Mouse (Mus musculus): ENCODE measurements at regions not wholly inside any gene's neighbourhood (a gene's known extent, or its start where the extent isn't known, plus 50 kb on each side); places are given as distances from the start of the nearest gene placed in this dataset.

GRCm38 (mm10) chr13:90497573-90497972, 407.6 kb downstream of the Atp6ap1l start:
- in situ Hi-C loops (cut with MboI, MseI), result no loop called here

- in situ Hi-C loops (cut with MboI, MseI), result no loop called here
These were observed 404.3 kb upstream of the Xrcc4 start for GRCm38 (mm10) chr13:90493696-90494095.

GRCm38 (mm10) chr13:90490991-90491951, 401.9 kb upstream of the Xrcc4 start:
- in situ Hi-C loops (cut with MboI, MseI), result no loop called here

- in situ Hi-C loops (cut with MboI, MseI), result no loop called here
These were observed 391.1 kb upstream of the Xrcc4 start for GRCm38 (mm10) chr13:90480484-90480883.

GRCm38 (mm10) chr13:90476880-90477279, 387.5 kb upstream of the Xrcc4 start:
- in situ Hi-C loops (cut with MboI, MseI), result no loop called here

- in situ Hi-C loops (cut with MboI, MseI), result no loop called here
These were observed 385.1 kb upstream of the Xrcc4 start for GRCm38 (mm10) chr13:90474507-90474906.

- in situ Hi-C loops (cut with MboI, MseI), result no loop called here
These were observed 384.6 kb upstream of the Xrcc4 start for GRCm38 (mm10) chr13:90474053-90474452.

GRCm38 (mm10) chr13:90473041-90473825, 383.8 kb upstream of the Xrcc4 start:
- in situ Hi-C loops (cut with MboI, MseI), result no loop called here

GRCm38 (mm10) chr13:90466096-90466495, 376.7 kb upstream of the Xrcc4 start:
- in situ Hi-C loops (cut with MboI, MseI), result no loop called here

GRCm38 (mm10) chr13:90464051-90464450, 374.6 kb upstream of the Xrcc4 start:
- in situ Hi-C loops (cut with MboI, MseI), result no loop called here

GRCm38 (mm10) chr13:90463381-90463780, 374.0 kb upstream of the Xrcc4 start:
- in situ Hi-C loops (cut with MboI, MseI), result no loop called here

- in situ Hi-C loops (cut with MboI, MseI), result no loop called here
These were observed 365.2 kb upstream of the Xrcc4 start for GRCm38 (mm10) chr13:90454631-90455030.

- in situ Hi-C loops (cut with MboI, MseI), result no loop called here
These were observed 337.5 kb upstream of the Xrcc4 start for GRCm38 (mm10) chr13:90426901-90427300.

GRCm38 (mm10) chr13:90425379-90425778, 336.0 kb upstream of the Xrcc4 start:
- in situ Hi-C loops (cut with MboI, MseI), result no loop called here

GRCm38 (mm10) chr13:90424541-90424940, 335.1 kb upstream of the Xrcc4 start:
- in situ Hi-C loops (cut with MboI, MseI), result no loop called here

GRCm38 (mm10) chr13:90420966-90421365, 331.6 kb upstream of the Xrcc4 start:
- in situ Hi-C loops (cut with MboI, MseI), result no loop called here

- in situ Hi-C loops (cut with MboI, MseI), result no loop called here
These were observed 315.0 kb upstream of the Xrcc4 start for GRCm38 (mm10) chr13:90404392-90404791.

- in situ Hi-C loops (cut with MboI, MseI), result no loop called here
These were observed 312.7 kb upstream of the Xrcc4 start for GRCm38 (mm10) chr13:90402061-90402460.

GRCm38 (mm10) chr13:90401496-90401895, 312.1 kb upstream of the Xrcc4 start:
- in situ Hi-C loops (cut with MboI, MseI), result no loop called here

- in situ Hi-C loops (cut with MboI, MseI), result no loop called here
These were observed 306.0 kb upstream of the Xrcc4 start for GRCm38 (mm10) chr13:90395274-90396023.

GRCm38 (mm10) chr13:90394815-90395241, 305.4 kb upstream of the Xrcc4 start:
- in situ Hi-C loops (cut with MboI, MseI), result no loop called here

- in situ Hi-C loops (cut with MboI, MseI), result no loop called here
These were observed 303.0 kb upstream of the Xrcc4 start for GRCm38 (mm10) chr13:90392415-90392814.

Measured in T-helper 2 cell (primary cell).